Comparison of ENCODE assay signal across 8 mouse cellular contexts in genomic region chr2:153292305-153292861, GRCm38 (mm10). TPM values are rescaled to one million over a fixed set of nuclear protein-coding genes. Genes with fewer than 3 reads are reported as not detected.
A peak's percentile ranks its signal among the peaks of the same experiment; 100 is the strongest.
DNase-seq lines count a peak whose midpoint lies in the region; ATAC-seq and TF ChIP-seq lines count a peak whose summit lies in the region.

No protein-coding gene starts in this region.

- H3K4me1 ChIP-seq in kidney, adult 2 months (ENCODE audit: control insufficient read depth, insufficient read depth, low read length) = peaks cover 5% of the 10 kb centered on the region; the same call in 1 of the 2 replicates
- H3K4me1 ChIP-seq in bone marrow, adult 2 months (ENCODE audit: control insufficient read depth, insufficient read depth, low read length) = peaks cover 2% of the 10 kb centered on the region
- H3K4me1 ChIP-seq in hindbrain, embryonic 10.5 days (replicated peaks) = peaks cover 25% of the 10 kb centered on the region
- H3K4me1 ChIP-seq in liver, adult 2 months (ENCODE audit: control insufficient read depth, insufficient read depth, low read length) = peaks cover 6% of the 10 kb centered on the region
- H3K4me1 ChIP-seq in midbrain, postnatal 0 days (ENCODE audit: insufficient read depth, low read length) = no peaks in the 10 kb centered on the region; the same call in 1 of the 2 replicates

- H3K36me3 ChIP-seq in kidney, adult 2 months (ENCODE audit: control insufficient read depth, insufficient read depth, low read length) = no peaks in the 10 kb centered on the region
- H3K36me3 ChIP-seq in hindbrain, embryonic 10.5 days = no peaks in the 10 kb centered on the region; the same call in 1 of the 2 replicates
- no peaks in the 10 kb centered on the region for H3K36me3 ChIP-seq in liver, adult 2 months (ENCODE audit: control insufficient read depth, insufficient read depth, low read length)
- H3K36me3 ChIP-seq in midbrain, postnatal 0 days (ENCODE audit: insufficient read depth, low read length) = no peaks in the 10 kb centered on the region

- no peak overlapping the region for H3K9ac ChIP-seq in liver, adult 2 months (ENCODE audit: low read depth, low read length)
- H3K9ac ChIP-seq in midbrain, postnatal 0 days (replicated peaks; ENCODE audit: low read length, poor library complexity, severe bottlenecking) = 0 out of 2 replicates have a peak overlapping the region, but pooled peaks have one; percentile 96

- no peak for TF ChIP-seq CTCF in kidney, adult 2 months (conservative IDR thresholded peaks at IDR 0.05; ENCODE audit: insufficient read depth, insufficient read length, low read depth, low read length)
- TF ChIP-seq CTCF in bone marrow, adult 2 months (IDR thresholded peaks at IDR 0.05; ENCODE audit: control insufficient read depth, insufficient read depth, low read length) = no peak
- TF ChIP-seq CTCF in liver, adult 2 months (IDR thresholded peaks at IDR 0.05; ENCODE audit: low read depth, low read length) = no peak
- no peak for TF ChIP-seq CTCF in midbrain, postnatal 0 days (IDR thresholded peaks at IDR 0.05)

- H3K4me3 ChIP-seq in kidney, adult 2 months (ENCODE audit: insufficient read depth, low read depth, low read length) = 0 out of 2 replicates have a peak overlapping the region, but pooled peaks have one; percentile 89
- H3K4me3 ChIP-seq in bone marrow, adult 2 months (replicated peaks; ENCODE audit: control insufficient read depth, low read depth, low read length) = peak overlapping the region; percentile 69
- H3K4me3 ChIP-seq in hindbrain, embryonic 10.5 days = peak overlapping the region; percentile 99
- 0 out of 2 replicates have a peak overlapping the region, but pooled peaks have one; percentile 90 for H3K4me3 ChIP-seq in liver, adult 2 months (ENCODE audit: insufficient read depth, low read depth, low read length)
- peak overlapping the region; percentile 100 for H3K4me3 ChIP-seq in midbrain, postnatal 0 days (ENCODE audit: low read depth, low read length)

- no peak; the same call in 1 of the 2 replicates for ATAC-seq in midbrain, postnatal 0 days (ENCODE audit: low FRiP score)

- DNase-seq in kidney, adult 2 months = peak; percentile 34
- no peak for DNase-seq in kidney, adult 11 months
- no peak for DNase-seq in hindbrain, embryonic 10.5 days (ENCODE audit: low spot score)
- no peak for DNase-seq in liver, adult 2 months (ENCODE audit: extremely low read depth, low read depth, low spot score)
- peak; percentile 24 for DNase-seq in midbrain, postnatal 0 days (ENCODE audit: low spot score)
- no peak for DNase-seq in left cerebral cortex, adult 9 months (ENCODE audit: low spot score in 2 of 2)
- no peak for DNase-seq in layer of hippocampus, adult 9-10 months (ENCODE audit: low spot score)

- WGBS in kidney, adult 2 months = 44% methylated on average over 7 of the region's 7 CpGs
- 25% methylated on average over 7 of the region's 7 CpGs for WGBS in bone marrow, adult 2 months
- 60% methylated on average over 7 of the region's 7 CpGs for WGBS in hindbrain, embryonic 10.5 days
- WGBS in liver, adult 2 months = 55% methylated on average over 7 of the region's 7 CpGs
- 51% methylated on average over 7 of the region's 7 CpGs for WGBS in midbrain, postnatal 0 days

- H3K27me3 ChIP-seq in kidney, adult 2 months (replicated peaks; ENCODE audit: control insufficient read depth, insufficient read depth, low read length) = no peaks in the 10 kb centered on the region
- H3K27me3 ChIP-seq in hindbrain, embryonic 10.5 days (ENCODE audit: insufficient read depth, poor library complexity, severe bottlenecking) = no peaks in the 10 kb centered on the region
- no peaks in the 10 kb centered on the region for H3K27me3 ChIP-seq in liver, adult 2 months (ENCODE audit: control insufficient read depth, insufficient read depth, low read length)
- no peaks in the 10 kb centered on the region for H3K27me3 ChIP-seq in midbrain, postnatal 0 days (ENCODE audit: insufficient read depth, low read length)

- peaks cover 21% of the 10 kb centered on the region; the same call in 1 of the 2 replicates for H3K79me2 ChIP-seq in liver, adult 2 months (ENCODE audit: control insufficient read depth, insufficient read depth, low read length)

- H3K4me2 ChIP-seq in midbrain, postnatal 0 days (ENCODE audit: low read depth, low read length, poor library complexity, severe bottlenecking) = peak overlapping the region; percentile 79

- no peak for TF ChIP-seq POLR2A in kidney, adult 2 months (IDR thresholded peaks at IDR 0.05; ENCODE audit: low read depth, low read length)
- TF ChIP-seq POLR2A in bone marrow, adult 2 months (IDR thresholded peaks at IDR 0.05; ENCODE audit: borderline replicate concordance, control insufficient read depth, low read depth, low read length) = no peak
- no peak for TF ChIP-seq POLR2A in liver, adult 2 months (IDR thresholded peaks at IDR 0.05; ENCODE audit: extremely low read depth, insufficient read depth, low read length)

- H3K27ac ChIP-seq in kidney, adult 2 months (ENCODE audit: insufficient read depth, low read depth, low read length) = no peak overlapping the region
- peak overlapping the region; percentile 15; the same call in 1 of the 2 replicates for H3K27ac ChIP-seq in bone marrow, adult 2 months (ENCODE audit: control insufficient read depth, insufficient read depth, low read depth, low read length, poor library complexity)
- no peak overlapping the region for H3K27ac ChIP-seq in hindbrain, embryonic 10.5 days
- no peak overlapping the region for H3K27ac ChIP-seq in liver, adult 2 months (replicated peaks; ENCODE audit: insufficient read depth, low read depth, low read length)
- H3K27ac ChIP-seq in midbrain, postnatal 0 days (ENCODE audit: low read depth, low read length) = no peak overlapping the region

- no peaks in the 10 kb centered on the region for H3K9me3 ChIP-seq in hindbrain, embryonic 10.5 days
- H3K9me3 ChIP-seq in midbrain, postnatal 0 days (ENCODE audit: low read length) = no peaks in the 10 kb centered on the region

RNA-seq across cellular contexts. Expression of gene Kif3b, which starts 1.2 kb away (rescaled TPM):
- polyA plus RNA-seq in kidney, adult 2 months (2012; rRNA removed) = 10.1 and 10.9 TPM in 2 replicates
- 6.3 and 10.9 TPM in 2 replicates for polyA plus RNA-seq in bone marrow, adult 2 months (2011; ENCODE audit: insufficient read depth, insufficient read length, low replicate concordance, missing spikeins)
- 7.3 and 9.3 TPM in 2 replicates for polyA plus RNA-seq in hindbrain, embryonic 10.5 days (2016; fragmentation: Nextera tagmentation; extraction: Ambion mirVana)
- total RNA-seq in liver, adult 2 months (2014; rRNA removed) = 5.4 and 5.6 TPM in 2 replicates
- 2.8 and 2.9 TPM in 2 replicates for polyA plus RNA-seq in liver, adult 2 months (2012; rRNA removed)
- 49.5 and 57.3 TPM in 2 replicates for total RNA-seq in midbrain, postnatal 0 days (2014; rRNA removed)
- 19.9 and 20.6 TPM in 2 replicates for polyA plus RNA-seq in midbrain, postnatal 0 days (2015; fragmentation: Nextera tagmentation; extraction: Ambion mirVana)

RNA-seq across cellular contexts. Expression of gene Pofut1, which starts 51.0 kb away (rescaled TPM):
- polyA plus RNA-seq in kidney, adult 2 months (2012; rRNA removed) = 17.5 and 19.9 TPM in 2 replicates
- 8.2 and 12.6 TPM in 2 replicates for polyA plus RNA-seq in bone marrow, adult 2 months (2011; ENCODE audit: insufficient read depth, insufficient read length, low replicate concordance, missing spikeins)
- 5.3 and 5.5 TPM in 2 replicates for polyA plus RNA-seq in hindbrain, embryonic 10.5 days (2016; fragmentation: Nextera tagmentation; extraction: Ambion mirVana)
- 6.9 and 10.1 TPM in 2 replicates for total RNA-seq in liver, adult 2 months (2014; rRNA removed)
- polyA plus RNA-seq in liver, adult 2 months (2012; rRNA removed) = 8.4 and 14.2 TPM in 2 replicates
- 18.8 and 24.2 TPM in 2 replicates for total RNA-seq in midbrain, postnatal 0 days (2014; rRNA removed)
- polyA plus RNA-seq in midbrain, postnatal 0 days (2015; fragmentation: Nextera tagmentation; extraction: Ambion mirVana) = 3.2 and 4.6 TPM in 2 replicates

RNA-seq across cellular contexts. Expression of gene Plagl2, which starts 51.2 kb away (rescaled TPM):
- 4.3 and 4.4 TPM in 2 replicates for polyA plus RNA-seq in kidney, adult 2 months (2012; rRNA removed)
- polyA plus RNA-seq in bone marrow, adult 2 months (2011; ENCODE audit: insufficient read depth, insufficient read length, low replicate concordance, missing spikeins) = 8.8 and 10.8 TPM in 2 replicates
- 22.5 and 25.9 TPM in 2 replicates for polyA plus RNA-seq in hindbrain, embryonic 10.5 days (2016; fragmentation: Nextera tagmentation; extraction: Ambion mirVana)
- 0.74 and 1.1 TPM in 2 replicates for total RNA-seq in liver, adult 2 months (2014; rRNA removed)
- 1.5 and 1.7 TPM in 2 replicates for polyA plus RNA-seq in liver, adult 2 months (2012; rRNA removed)
- total RNA-seq in midbrain, postnatal 0 days (2014; rRNA removed) = 6.5 and 7.0 TPM in 2 replicates
- 2.5 and 2.9 TPM in 2 replicates for polyA plus RNA-seq in midbrain, postnatal 0 days (2015; fragmentation: Nextera tagmentation; extraction: Ambion mirVana)

RNA-seq across cellular contexts. Expression of gene Asxl1, which starts 53.2 kb away (rescaled TPM):
- polyA plus RNA-seq in kidney, adult 2 months (2012; rRNA removed) = 9.1 and 10.0 TPM in 2 replicates
- 35.7 and 56.2 TPM in 2 replicates for polyA plus RNA-seq in bone marrow, adult 2 months (2011; ENCODE audit: insufficient read depth, insufficient read length, low replicate concordance, missing spikeins)
- 11.7 and 13.4 TPM in 2 replicates for polyA plus RNA-seq in hindbrain, embryonic 10.5 days (2016; fragmentation: Nextera tagmentation; extraction: Ambion mirVana)
- 6.2 and 8.9 TPM in 2 replicates for total RNA-seq in liver, adult 2 months (2014; rRNA removed)
- 3.3 and 4.7 TPM in 2 replicates for polyA plus RNA-seq in liver, adult 2 months (2012; rRNA removed)
- total RNA-seq in midbrain, postnatal 0 days (2014; rRNA removed) = 29.0 and 32.9 TPM in 2 replicates
- 10.7 and 13.4 TPM in 2 replicates for polyA plus RNA-seq in midbrain, postnatal 0 days (2015; fragmentation: Nextera tagmentation; extraction: Ambion mirVana)

Comparison
In these comparisons a context has a peak if more than half of its experiments do, and no peak if none do; other contexts are left out.
1. DNase-seq: peak in kidney, adult 2 months (single experiment) and midbrain, postnatal 0 days (single experiment); none in kidney, adult 11 months (single experiment), hindbrain, embryonic 10.5 days (single experiment), liver, adult 2 months (single experiment), left cerebral cortex, adult 9 months (0 of 2) and layer of hippocampus, adult 9-10 months (single experiment).
2. Peak in every context shown above with its lines, with median percentiles within 50 percentile points of each other: H3K4me3 ChIP-seq.